Mouse (Mus musculus): ENCODE results near the gene Sult3a2. TPM values are rescaled to one million over a fixed set of nuclear protein-coding genes. Genes with fewer than 3 reads are reported as not detected.

The Sult3a2 gene
- not detected in 2 replicates for total RNA-seq (2012; rRNA removed)
- not detected for polyA plus RNA-seq (2012; ENCODE audit: insufficient read depth in 1 of 2, insufficient read length in 2 of 2, low read depth in 1 of 2, low replicate concordance in 2 of 2, missing spikeins in 1 of 2)

DNA sequence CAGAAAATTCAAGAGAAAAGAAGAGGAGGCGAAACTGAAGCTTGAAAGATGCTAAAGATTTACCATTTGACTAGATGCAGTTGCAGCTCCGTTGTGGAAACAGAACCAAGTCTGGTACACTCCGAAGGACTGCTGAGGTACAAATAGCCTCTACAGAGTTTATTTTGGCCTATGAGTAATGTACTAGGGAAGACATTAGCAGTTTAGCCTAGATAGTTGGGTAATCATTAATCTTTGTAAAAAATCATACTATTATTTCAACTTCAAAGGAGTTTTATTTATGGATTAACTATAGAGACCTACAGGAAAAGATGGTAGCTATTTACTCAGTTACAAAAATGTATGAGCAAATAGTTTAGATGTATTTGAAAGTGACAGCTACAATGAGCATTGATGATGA is at the start of gene Sult3a2:
Gene Sult3a2, minus strand, starts transcription at position 101 of the 400 bp plus-strand sequence.
- H3K27me3 ChIP-seq (ENCODE audit: control insufficient read depth in 1 of 2, insufficient read depth in 2 of 2, low read length in 2 of 2): no peaks in the 10 kb centered on the region
- H3K4me3 ChIP-seq (ENCODE audit: control insufficient read depth in 1 of 2, insufficient read depth in 1 of 2, low read depth in 2 of 2, low read length in 2 of 2): no peak within 1 kb of the TSS
- TF ChIP-seq POLR2AphosphoS5 (IDR thresholded peaks at IDR 0.05; ENCODE audit: borderline replicate concordance, low read depth, low read length): no peak
- TF ChIP-seq MXI1 (IDR thresholded peaks at IDR 0.05; ENCODE audit: low read depth, low read length): no peak
- no peak for TF ChIP-seq RAD21 (IDR thresholded peaks at IDR 0.05; ENCODE audit: low read depth, low read length)
- no peak for TF ChIP-seq GATA1 (IDR thresholded peaks at IDR 0.05; ENCODE audit: low read depth, low read length)
- no peak for TF ChIP-seq USF2 (IDR thresholded peaks at IDR 0.05; ENCODE audit: borderline replicate concordance in 1 of 2, insufficient read depth in 1 of 2, low read depth in 1 of 2, low read length in 2 of 2)
- TF ChIP-seq UBTF (IDR thresholded peaks at IDR 0.05; ENCODE audit: borderline replicate concordance, insufficient read depth, low read depth, low read length): no peak
- no peak for TF ChIP-seq ELF1 (IDR thresholded peaks at IDR 0.05; ENCODE audit: low read depth, low read length)
- TF ChIP-seq MYB (IDR thresholded peaks at IDR 0.05; ENCODE audit: low read depth, low read length): no peak
- H3K9ac ChIP-seq (ENCODE audit: control insufficient read depth, low read depth, low read length, poor library complexity, severe bottlenecking): no peak within 1 kb of the TSS
- no peak within 1 kb of the TSS for H3K27ac ChIP-seq (ENCODE audit: control insufficient read depth, low read depth, low read length)
- H3K36me3 ChIP-seq (ENCODE audit: control insufficient read depth in 1 of 2, insufficient read depth in 2 of 2, low read length in 2 of 2): no peaks in the 10 kb centered on the region
- H3K79me2 ChIP-seq (ENCODE audit: control insufficient read depth, insufficient read depth, low read length, poor library complexity): no peaks in the 10 kb centered on the region
- H3K9me3 ChIP-seq (replicated peaks; ENCODE audit: insufficient read depth, low read length): no peaks in the 10 kb centered on the region
- H3K4me1 ChIP-seq (ENCODE audit: control insufficient read depth in 1 of 2, insufficient read depth in 2 of 2, low read length in 2 of 2): no peaks in the 10 kb centered on the region
- DNase-seq (ENCODE audit: low read depth, low spot score): no peak

DNA sequence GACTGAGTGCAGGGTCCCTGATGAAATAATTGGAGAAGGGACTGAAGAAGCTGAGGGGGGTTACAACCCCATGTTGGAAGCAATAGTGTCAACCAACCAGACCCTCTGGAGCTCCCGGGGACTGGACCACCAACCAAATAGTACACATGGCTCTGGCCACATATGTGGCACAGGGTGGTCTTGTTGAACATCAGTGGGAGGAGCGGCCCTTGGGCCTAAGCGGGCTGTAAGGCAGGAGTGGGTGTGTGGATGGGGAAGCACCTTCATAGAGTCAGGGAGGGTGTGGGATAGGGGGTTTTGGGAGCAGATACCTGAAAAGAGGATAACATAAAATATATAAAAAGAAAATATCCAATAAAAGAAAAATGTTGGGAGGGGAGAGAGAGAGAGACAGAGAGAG is 34.4 kb upstream of the Sult3a2 start:
- Histone ChIP-seq H3K27me3 (ENCODE audit: control insufficient read depth in 1 of 2, insufficient read depth in 2 of 2, low read length in 2 of 2) (no peaks in the 10 kb centered on the region), H3K4me3 (ENCODE audit: control insufficient read depth in 1 of 2, insufficient read depth in 1 of 2, low read depth in 2 of 2, low read length in 2 of 2) (no peak overlapping the region), H3K9ac (ENCODE audit: control insufficient read depth, low read depth, low read length, poor library complexity, severe bottlenecking) (no peak overlapping the region), H3K79me2 (ENCODE audit: control insufficient read depth, insufficient read depth, low read length, poor library complexity) (no peaks in the 10 kb centered on the region), H3K9me3 (replicated peaks; ENCODE audit: insufficient read depth, low read length) (no peaks in the 10 kb centered on the region), H3K36me3 (ENCODE audit: control insufficient read depth in 1 of 2, insufficient read depth in 2 of 2, low read length in 2 of 2) (no peaks in the 10 kb centered on the region), H3K27ac (ENCODE audit: control insufficient read depth, low read depth, low read length) (no peak overlapping the region), H3K4me1 (ENCODE audit: control insufficient read depth in 1 of 2, insufficient read depth in 2 of 2, low read length in 2 of 2) (no peaks in the 10 kb centered on the region)
- no peak for TF ChIP-seq TAL1 (IDR thresholded peaks at IDR 0.05; ENCODE audit: low read length)
- no peak for TF ChIP-seq MAZ (IDR thresholded peaks at IDR 0.05; ENCODE audit: low read depth, low read length)
- no peak for TF ChIP-seq ZC3H11A (IDR thresholded peaks at IDR 0.05; ENCODE audit: low read depth, low read length)
- no peak for TF ChIP-seq ETS1 (IDR thresholded peaks at IDR 0.05; ENCODE audit: low read depth, low read length)
- no peak for TF ChIP-seq TCF12 (IDR thresholded peaks at IDR 0.05; ENCODE audit: low read depth, low read length)
- TF ChIP-seq CHD2 (IDR thresholded peaks at IDR 0.05; ENCODE audit: low read length): no peak
- TF ChIP-seq POLR2AphosphoS5 (IDR thresholded peaks at IDR 0.05; ENCODE audit: borderline replicate concordance, low read depth, low read length): no peak
- no peak for TF ChIP-seq JUND (IDR thresholded peaks at IDR 0.05; ENCODE audit: low read depth, low read length)
- TF ChIP-seq CTCF (IDR thresholded peaks at IDR 0.05 in 2 of 3, conservative IDR thresholded peaks at IDR 0.05 in 1 of 3; ENCODE audit: control insufficient read depth in 1 of 3, insufficient read depth in 1 of 3, low read depth in 2 of 3, low read length in 3 of 3, poor library complexity in 1 of 3, severe bottlenecking in 1 of 3): no peak
- TF ChIP-seq SMC3 (IDR thresholded peaks at IDR 0.05; ENCODE audit: low read depth, low read length): no peak
- no peak for TF ChIP-seq POLR2A (IDR thresholded peaks at IDR 0.05; ENCODE audit: control insufficient read depth in 1 of 2, insufficient read depth in 1 of 2, low read depth in 1 of 2, low read length in 2 of 2, poor library complexity in 1 of 2)
- DNase-seq (ENCODE audit: low read depth, low spot score): no peak

Data from MEL (cell line).